Mouse (Mus musculus): ENCODE data around the gene Tnni3.

The Tnni3 gene

GRCm38 (mm10) chr7:4521231-4522003, 2.6 kb downstream of the Tnni3 start:
- DNase-seq (ENCODE audit: low spot score), result peak; percentile 12

DNA sequence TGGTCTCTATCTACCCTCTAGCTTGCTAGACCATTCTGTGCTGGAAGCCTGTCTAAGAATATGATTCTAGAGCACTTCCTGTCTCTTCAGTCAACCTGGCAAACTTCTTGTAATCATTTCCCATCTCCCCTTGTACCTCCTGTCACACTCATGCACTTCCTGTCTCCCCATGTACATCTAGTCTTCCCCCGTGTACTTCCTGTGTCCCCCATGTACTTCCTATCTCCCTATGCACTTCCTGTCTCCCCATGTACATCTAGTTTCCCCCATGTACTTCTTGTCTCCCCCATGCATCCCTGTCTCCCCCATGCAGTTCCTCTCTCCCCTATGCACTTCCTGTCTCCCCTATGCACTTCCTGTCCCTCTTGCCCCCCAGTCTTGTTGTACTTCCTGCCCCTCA, 5.5 kb downstream of the Tnni3 start:
- no peak for DNase-seq (ENCODE audit: low spot score)

DNA sequence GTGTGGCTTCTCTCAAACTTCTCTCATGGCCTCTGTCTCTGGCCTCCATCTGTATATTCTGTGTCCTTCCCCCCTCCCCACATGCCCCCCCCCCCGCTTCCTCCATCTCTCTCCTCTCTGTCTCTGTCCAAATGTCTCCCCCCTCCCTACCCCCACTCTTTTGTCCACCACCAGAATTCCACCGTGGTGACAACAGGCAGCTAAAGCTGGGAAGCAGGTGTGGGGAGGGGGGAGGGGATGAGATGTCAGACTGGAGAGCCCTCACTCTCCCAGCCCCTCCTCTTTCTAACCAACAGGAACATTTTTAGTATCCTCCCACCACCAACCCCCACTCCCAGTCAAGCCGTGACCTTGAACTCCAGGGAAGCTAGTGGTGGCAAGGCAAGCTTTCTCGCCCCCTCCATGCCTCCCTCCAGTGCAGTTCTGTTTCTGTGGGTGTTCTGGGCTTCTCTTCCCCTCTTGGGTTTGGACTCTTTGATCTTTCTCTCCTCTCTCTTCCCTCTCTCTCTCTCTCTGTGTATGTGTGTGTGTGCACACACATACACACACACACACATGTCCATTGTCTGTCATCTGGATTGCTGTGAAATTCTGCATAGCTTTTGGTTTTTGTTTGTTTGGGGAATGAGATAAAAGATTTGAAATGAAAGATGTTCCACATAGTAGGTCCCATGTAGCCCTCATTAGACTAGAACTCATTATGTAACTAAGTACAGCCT, 7.5 kb downstream of the Tnni3 start, which contains the start of gene Tnnt1:
Gene Tnnt1, minus strand, starts transcription at position 51 of the 719 bp plus-strand sequence.
- peak; percentile 47 for DNase-seq (ENCODE audit: low spot score)

GRCm38 (mm10) chr7:4515853-4516252, 8.2 kb downstream of the Tnni3 start:
- DNase-seq (ENCODE audit: low spot score), result peak; percentile 2

DNA sequence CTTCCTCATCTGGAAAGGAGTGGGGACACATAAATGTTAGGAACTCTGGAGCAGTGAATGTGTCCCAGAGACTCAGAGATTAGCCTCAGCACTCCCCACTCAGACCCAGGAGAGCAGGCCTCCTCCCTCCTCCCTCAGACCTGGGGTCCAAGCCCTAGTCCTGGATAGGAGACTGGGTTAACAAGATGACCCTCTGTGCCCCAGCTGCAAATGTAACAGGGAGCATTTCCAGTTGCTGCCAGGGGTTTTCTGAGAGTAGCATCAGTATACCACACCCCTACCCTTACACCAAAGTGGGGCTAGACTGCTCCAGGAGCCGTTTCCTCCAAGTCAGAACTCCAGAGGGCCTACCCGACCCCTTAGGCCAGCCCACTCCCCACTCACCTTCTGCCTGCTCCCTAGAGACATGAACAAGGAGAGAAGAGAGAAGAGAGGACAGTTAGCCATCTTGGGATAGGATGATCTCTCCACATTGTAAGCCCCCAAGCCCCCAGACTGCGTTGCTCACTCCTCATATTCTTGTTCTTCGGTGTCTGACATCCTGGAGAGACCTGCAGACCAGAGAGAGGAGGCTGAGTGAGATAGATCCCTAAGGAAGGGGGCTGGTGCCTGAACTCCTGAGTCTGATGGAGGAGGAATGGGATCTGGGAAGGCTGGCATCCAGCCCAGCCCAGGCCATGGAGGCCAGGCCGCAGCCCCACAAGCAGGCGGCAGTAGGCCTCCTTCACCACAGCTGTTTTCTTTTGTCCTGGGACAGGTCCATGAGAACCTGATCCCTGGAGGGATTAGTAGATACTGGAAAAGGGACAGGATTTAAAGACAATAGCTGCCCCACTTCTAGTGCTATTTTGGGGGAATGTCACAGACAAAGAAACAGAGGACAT, 10.0 kb downstream of the Tnni3 start:
- DNase-seq (ENCODE audit: low spot score), result no peak

- DNase-seq (ENCODE audit: low spot score), result no peak
Observed at GRCm38 (mm10) chr7:4513236-4513635, 10.8 kb downstream of the Tnni3 start.

GRCm38 (mm10) chr7:4511489-4512224, 12.4 kb downstream of the Tnni3 start:
- DNase-seq (ENCODE audit: low spot score), result no peak

DNA sequence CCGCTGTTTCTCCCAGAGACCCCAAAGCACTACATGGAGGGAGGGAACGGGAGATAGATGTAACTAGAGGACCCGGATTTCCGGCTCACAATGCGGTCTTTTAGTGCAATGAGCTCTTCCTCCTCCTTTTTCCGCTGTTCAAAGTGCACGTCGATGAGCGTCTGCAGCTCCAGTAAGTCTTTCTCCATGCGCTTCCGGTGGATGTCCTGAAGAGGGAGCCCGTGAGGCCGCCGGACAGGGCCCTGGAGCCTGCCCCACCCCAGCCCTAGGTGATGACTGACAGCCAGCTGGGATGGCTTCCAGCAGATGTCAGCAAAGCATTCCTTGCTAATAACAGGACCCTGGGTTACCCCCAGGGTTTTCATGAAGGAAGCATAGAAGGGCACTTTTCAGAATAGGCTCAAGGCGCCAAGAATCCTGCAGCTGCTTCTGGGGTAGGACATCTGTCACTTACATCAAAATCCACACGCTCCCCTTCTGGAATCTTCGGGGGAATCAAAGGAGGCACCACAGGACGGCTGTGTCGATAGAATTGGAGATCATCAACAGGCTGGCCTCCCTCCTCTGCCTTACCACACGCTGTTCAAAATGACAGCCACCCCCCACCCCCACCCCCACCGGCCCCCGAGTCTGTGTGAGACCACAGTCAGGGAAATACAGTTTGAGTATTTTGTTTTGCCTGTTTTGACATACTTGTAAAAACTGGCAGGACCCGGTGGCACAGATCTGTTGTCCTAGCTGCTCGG, 14.0 kb downstream of the Tnni3 start:
- peak; percentile 66 for DNase-seq (ENCODE audit: low spot score)

DNA sequence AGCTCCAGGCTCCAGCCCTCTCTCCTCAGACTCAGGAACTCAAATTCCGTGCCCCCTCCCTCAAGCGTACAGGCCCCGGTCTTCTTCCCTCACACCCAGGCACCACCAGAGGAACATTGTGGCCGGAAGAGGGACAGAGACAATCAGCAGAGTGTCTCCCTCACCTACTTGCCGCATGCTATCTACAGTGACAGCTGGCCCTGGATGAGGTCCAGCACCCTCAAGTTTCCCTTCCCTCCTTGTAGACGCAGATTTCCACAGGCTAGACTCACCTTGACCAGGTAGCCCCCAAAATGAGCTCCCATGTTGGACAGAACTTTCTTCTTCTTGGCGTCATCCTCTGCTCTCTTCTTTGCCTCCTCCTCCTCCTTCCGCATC, 15.3 kb downstream of the Tnni3 start:
- DNase-seq (ENCODE audit: low spot score), result no peak

- no peak for DNase-seq (ENCODE audit: low spot score)
Observed at GRCm38 (mm10) chr7:4508062-4508738, 15.8 kb downstream of the Tnni3 start.

DNA sequence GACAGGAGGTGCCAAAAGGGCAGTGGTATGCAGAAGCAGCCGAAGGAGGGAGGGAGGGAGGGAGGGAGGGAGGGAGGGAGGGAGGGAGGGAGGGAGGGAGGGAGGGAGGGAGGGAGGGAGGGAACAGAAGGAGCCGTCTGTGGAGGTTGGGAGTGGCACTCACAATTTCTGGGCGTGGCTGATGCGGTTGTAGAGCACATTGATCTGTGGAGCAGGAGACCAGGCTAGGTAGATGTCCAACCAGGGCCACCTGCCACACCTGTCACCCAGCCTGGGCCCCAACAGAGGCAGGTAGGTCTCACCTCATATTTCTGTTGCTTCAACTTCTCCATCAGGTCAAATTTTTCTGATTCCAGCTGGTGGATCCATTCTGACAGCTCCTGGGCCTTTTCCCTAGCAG, 16.8 kb downstream of the Tnni3 start:
- DNase-seq (ENCODE audit: low spot score), result no peak

GRCm38 (mm10) chr7:4504646-4505435, 19.2 kb downstream of the Tnni3 start:
- no peak for DNase-seq (ENCODE audit: low spot score)

- DNase-seq (ENCODE audit: low spot score), result no peak
Observed at GRCm38 (mm10) chr7:4503858-4504257, 20.2 kb downstream of the Tnni3 start.

- no peak for DNase-seq (ENCODE audit: low spot score)
Observed at GRCm38 (mm10) chr7:4503100-4503499, 20.9 kb downstream of the Tnni3 start.

- DNase-seq (ENCODE audit: low spot score), result peak; percentile 45
Observed at GRCm38 (mm10) chr7:4502421-4503090, 21.5 kb downstream of the Tnni3 start.

DNA sequence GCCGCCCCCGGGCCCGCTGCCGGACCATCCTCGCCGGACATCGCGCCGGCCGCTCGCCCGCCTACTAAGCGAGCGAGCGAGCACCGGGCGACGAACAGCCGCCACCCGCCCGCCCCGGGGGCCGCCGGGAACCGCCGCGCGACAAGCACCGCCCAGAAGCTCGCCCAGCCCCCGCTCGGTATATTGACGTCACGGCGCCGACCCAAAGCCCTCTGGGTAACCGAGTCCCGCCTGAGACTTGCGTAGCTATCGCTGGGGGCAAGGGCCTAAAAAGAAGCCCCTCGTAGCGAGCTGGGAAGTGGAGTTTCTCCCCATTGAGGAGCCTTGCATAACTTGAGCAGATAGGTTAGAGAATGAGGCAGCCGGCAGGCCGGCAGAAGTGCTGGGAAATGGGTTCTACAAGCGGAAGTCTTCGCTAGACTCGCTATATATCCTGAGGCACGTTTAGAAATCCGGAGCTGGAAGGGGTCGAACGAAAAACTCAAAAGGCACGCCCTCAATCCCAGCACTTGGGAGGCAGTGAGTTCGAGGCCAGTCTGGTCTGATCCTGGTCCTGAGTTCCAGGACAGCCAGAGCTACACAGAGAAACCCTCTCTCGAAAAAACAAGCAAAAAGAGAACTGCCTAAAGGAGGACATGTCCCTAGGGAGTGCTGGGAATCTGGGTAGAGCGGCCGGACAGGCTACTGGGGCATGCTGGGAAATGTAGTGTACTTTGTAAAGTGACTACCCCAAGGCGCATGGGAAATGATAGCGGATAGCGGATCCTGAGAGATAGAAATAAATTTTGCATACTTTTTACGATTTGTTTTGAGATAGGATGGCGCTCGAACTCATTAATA, 22.3 kb downstream of the Tnni3 start, which contains the start of gene Ppp1r12c:
Gene Ppp1r12c, minus strand, starts transcription at position 123 of the 840 bp plus-strand sequence.
- DNase-seq (ENCODE audit: low spot score), result peak; percentile 95

GRCm38 (mm10) chr7:4500892-4501471, 23.0 kb downstream of the Tnni3 start:
- DNase-seq (ENCODE audit: low spot score), result peak; percentile 52

DNA sequence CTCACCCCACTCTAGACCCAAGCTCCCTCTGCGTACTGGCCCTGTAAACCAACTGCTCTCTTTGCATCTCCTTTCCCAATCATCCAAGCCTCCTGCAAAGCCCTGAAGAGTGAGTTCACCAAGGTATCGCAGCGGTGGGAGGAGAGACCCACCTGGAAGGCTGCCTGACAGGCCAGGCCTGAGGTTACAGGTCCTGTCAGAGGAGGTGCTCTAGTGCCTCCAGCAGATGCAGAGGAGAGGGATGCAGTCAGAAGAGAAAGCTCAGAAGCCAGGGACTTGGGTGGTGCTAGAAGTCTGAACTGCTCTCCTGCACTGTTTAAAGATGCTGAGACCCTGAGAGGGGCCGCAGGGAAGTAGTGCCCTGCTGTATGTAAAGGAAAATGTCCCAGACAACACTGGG, 25.0 kb downstream of the Tnni3 start:
- DNase-seq (ENCODE audit: low spot score), result no peak
